Mouse (Mus musculus): Measurements from ENCODE around the gene Eif4g1.

DNA sequence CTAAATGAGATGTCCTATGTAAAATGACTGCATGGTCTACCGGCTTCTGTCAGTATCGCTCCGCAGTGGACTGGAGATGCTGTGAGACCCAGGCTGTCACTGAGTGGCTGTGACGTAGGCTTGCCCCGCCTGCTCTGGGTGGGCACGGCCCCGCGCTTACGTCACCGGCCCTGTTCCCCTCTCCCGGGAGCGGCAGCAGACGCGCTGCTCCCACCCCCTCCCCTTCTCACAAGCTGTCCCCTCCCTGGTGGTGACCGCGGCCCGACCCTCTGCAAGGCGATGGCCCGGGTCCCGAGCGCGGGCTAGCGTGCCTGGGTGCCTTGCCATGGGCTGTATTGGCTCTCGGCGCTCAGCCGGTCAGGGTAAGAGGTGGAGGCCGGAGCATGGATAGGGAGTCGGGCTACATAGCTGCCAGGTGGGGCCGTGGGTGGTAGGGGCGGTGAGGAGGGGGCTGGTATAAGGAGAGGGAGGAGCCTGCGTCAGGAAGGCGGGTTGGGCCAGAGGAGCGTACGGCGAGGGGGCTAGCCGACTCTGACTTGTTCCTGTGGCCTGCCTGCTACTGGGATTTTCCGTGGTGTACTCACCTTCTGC lies 25.1 kb downstream of the Eif4g1 start, which contains the start of gene Fam131a:
- TF ChIP-seq CTCF (conservative IDR thresholded peaks at IDR 0.05 in 1 of 2, IDR thresholded peaks at IDR 0.05 in 1 of 2; ENCODE audit: low read depth in 2 of 2, low read length in 2 of 2) (no peak), CHD2 (IDR thresholded peaks at IDR 0.05; ENCODE audit: low read length) (no peak), EP300 (IDR thresholded peaks at IDR 0.05; ENCODE audit: low read length) (no peak), UBTF (IDR thresholded peaks at IDR 0.05; ENCODE audit: low read depth, low read length) (no peak), CHD1 (IDR thresholded peaks at IDR 0.05; ENCODE audit: low read depth, low read length) (no peak), POLR2A (IDR thresholded peaks at IDR 0.05; ENCODE audit: low read depth, low read length) (peak; percentile 54; the same call in 1 of the 2 replicates), E2F4 (IDR thresholded peaks at IDR 0.05; ENCODE audit: insufficient replicate concordance, low read depth, low read length) (no peak), POLR2AphosphoS2 (IDR thresholded peaks at IDR 0.05; ENCODE audit: low read depth, low read length) (no peak; the same call in 1 of the 2 replicates), ZKSCAN1 (IDR thresholded peaks at IDR 0.05; ENCODE audit: borderline replicate concordance, low read depth, low read length) (no peak), ZNF384 (IDR thresholded peaks at IDR 0.05; ENCODE audit: low read depth, low read length) (no peak)

All from CH12.LX (cell line).